Mouse (Mus musculus): Measurements from ENCODE around the gene Sowahc.

Sowahc gene

DNA sequence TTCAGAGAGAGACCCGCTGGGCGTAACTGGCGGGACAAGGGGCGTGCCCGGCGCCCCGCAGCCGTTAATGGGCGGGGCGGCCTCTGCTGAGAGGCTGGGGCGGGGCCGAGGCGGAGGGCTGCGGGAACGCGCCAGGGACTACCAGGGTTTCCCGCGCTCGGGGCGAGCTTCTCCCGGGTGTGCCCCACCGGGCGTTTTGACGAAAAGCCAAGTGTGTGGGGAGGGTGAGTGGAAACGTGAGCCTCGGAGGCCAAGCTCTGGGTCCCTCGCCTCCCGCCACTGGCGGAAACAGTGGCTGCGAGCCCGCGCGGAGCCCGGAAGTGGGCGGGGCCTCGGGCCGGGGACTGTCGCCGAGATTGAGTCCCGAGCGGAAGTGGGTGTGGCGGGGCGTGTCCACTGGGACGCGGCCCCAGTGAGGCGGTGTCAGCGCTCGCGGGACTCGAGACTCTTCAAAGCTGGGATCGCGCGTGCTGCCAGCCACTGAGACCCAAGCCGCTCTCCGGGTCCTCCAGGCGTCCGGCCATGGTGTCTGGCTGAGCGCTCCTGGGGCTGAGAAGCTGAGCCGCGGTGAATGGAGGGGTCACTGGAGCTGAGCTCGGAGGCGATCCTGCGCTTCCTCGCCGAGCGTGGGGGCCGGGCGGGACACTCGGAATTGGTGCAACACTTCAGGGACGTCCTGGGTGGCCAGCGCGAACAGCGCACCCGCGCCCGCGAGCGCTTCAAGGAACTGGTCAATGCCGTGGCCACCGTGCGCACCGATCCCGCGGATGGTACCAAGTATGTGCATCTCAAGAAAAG lies at the start of gene Sowahc, which contains the start of gene Sept10:
Gene Sowahc (plus strand): TSS at position 481 of the 798 bp plus-strand sequence.
Gene Sept10 (minus strand): TSS at position 375 of the 798 bp plus-strand sequence.
- peak; percentile 97 for DNase-seq

DNA sequence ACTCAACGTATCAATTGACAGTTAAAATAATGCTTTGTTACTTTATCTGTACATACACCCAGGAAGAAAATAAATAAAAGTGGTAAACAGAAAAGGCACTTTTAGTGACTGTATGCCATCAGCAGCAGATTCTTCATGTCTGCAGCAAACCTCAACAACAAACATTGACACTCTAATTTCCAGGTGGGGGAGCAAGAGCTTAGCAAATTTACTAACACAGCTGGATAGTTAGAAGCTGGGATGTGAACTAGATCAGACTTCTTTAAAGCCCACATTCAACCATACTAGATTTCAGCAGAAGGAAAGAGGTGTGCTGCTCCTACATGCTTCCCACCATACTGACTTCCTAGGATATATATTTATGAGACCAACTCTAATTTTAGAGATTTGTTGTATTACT lies 49.2 kb upstream of the Sowahc start:
- DNase-seq, result no peak

DNA sequence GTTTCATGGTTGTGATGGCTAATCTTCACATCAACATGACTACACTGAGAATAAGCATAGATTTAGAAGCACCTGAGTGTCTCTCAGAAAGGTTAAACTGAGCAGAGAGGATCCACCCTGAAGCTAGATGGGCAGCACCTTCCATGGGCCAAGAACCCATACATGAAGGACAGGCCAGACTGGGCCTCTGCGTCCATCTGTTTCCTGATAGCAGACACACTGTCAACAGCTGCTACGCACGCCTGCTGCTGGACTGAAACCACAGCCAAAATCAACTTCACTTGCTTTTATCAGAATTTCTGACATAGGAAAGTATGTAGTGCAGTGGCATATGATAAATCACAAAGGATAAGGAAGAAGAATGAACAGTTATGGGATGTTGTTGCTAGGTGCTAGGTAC lies 42.1 kb upstream of the Sowahc start:
- DNase-seq, result no peak

DNA sequence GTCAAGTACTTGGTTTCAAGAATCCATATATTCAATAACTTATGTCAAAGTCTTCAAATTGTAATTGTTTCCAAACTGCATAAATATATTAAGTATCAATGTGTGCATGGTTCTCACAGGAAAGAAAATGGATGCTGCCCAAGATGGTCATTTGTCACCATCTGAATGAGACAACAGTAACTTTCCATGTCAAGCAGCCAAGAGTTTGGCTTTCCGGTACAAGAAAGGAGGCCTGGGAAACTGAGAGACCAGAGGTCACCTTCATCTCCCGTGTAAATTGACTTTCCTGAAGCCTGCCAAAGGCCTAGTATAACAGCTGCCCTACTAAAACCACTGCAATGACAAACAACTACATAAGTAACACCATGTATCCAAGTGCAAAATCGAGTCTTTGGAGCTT lies 39.4 kb upstream of the Sowahc start:
- no peak for DNase-seq

DNA sequence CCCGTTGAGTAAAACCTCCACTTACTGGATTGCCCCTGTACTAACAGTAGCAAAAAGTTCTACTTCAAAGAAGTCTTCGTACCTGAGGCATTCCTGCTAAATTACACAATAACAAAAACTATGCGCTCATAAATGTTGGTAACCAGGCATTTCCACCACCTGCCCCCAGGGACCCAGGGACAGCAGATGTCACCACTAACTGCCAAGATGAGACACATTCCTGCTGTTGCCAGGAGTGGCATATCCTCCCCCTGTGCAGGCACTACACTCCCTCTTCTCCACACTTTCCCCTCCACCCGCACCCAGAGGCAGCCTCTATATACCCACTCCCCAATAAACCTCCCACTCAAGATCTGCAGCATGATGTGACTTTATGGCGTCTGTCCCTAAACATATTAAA lies 26.9 kb upstream of the Sowahc start:
- no peak for DNase-seq

DNA sequence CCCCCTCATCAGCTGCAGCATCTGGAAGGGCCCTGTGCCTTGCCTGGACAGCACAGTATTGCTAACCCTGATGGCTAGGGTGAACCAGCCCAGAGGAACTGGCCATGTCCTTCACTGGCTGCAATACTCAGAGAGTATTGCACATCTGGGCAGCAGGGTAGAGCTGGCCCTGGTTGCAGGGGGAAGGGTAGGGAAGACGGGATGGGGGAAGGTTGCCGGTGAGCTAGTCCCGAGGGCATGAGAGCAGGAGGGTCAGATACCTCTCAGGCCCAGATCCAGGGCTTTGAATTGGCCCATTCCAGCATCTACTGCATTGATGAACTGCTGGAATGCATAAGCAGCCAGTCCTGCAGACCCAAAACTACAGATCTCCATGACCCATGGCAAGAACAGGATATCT lies 25.0 kb upstream of the Sowahc start:
- DNase-seq, result no peak

DNA sequence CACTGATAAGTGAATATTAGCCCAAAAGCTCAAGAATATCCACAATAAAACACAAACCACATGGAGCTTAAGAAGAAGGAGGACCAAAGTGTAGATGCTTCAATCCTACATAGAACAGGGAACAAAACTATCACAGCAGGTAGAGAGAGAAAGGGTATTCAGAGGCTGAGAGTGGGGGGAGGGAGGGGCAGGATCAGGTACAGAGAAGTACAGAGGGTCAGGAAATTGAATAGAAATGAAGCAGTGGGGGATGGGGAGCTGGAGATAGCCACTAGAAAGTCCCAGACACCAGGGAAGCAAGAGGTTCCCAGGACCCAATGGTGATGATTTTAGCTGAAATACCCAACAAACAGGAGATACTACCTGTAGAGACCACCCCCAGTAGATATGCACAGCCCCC lies 21.7 kb upstream of the Sowahc start:
- no peak for DNase-seq

DNA sequence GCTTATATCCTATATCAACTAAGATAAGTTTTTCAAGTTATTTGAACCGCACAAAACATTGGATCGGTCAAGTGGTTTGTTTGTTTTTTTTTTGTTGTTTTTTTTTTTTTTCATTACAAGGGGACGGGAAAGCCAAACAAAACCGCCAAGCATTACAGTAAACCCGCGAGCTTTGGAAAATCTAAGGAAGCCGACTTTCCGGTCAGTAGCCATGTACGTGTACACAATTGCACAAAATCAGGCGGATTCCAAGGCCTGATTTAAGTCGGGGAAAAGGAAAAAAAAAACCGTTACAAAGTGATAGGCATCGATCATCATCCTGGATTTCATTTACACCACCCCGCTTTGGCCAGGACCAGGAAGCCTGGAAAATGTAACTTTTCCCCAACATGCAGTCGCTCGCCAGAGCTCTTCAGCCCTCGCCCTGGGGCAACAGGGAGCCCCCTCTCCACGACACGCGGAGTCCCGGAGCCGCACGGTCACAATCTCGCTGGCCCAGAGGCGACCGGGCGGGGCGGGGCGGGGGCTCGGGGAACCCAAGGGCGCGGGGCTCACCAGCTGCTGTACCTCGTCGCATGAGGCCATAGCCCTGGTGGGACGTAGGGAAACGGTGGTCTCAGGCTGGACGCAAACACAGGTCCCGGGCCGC lies 805 bp upstream of the Sowahc start:
- DNase-seq, result no peak

DNA sequence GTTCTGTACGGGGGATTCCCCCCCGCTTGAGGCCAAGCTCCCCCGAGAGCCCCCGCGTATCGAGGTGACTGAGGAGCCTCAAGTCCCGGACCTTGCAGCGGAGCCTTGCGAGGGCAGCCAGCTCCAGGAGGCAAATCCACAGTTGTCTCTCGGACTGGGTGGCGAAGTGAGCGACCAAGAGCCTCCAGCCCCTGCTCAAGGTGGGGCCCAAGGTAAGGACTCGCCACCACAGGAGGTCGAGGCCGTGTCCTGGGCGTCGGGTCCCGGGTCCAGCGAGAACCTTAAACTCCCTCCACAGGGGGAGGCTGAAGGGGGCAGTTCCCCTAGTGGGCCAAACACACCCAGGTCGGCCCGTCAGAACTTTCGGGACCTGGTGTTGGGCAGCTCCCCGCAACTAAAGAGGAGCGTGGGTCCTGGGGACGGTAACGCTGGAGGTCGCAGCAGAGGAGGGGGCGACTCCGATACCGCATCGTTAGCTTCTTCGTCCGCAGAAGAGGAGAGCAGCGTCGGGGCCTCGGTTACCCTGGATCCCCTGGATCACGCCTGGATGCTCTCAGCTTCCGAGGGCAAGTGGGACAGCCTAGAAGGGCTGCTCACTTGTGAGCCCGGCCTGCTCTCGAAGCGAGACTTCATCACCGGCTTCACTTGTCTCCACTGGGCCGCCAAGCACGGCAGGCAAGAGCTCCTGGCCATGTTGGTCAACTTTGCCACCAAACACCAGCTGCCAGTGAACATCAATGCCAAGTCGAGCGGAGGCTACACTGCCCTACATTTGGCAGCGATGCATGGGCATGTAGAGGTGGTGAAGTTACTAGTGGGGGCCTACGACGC lies 733 bp downstream of the Sowahc start:
- peak; percentile 31 for DNase-seq

DNA sequence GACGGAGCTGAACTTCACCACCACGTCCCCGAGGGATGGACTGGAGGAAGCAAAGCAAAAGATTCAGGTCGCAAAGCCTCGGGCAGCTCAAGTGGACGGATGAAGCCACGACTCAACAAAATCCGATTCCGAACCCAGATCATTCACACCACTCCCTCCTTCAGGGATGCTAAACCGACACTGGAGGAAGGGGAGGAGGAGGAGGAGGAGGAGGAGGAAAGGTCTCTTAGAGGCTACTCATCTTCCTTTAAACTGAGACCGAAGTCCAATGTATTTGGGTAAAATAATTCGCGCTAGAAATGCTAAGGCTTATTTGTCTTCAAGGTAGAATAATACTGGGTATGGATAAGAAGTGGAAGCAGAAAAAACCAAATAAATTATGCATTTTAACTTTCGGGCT lies 1.5 kb downstream of the Sowahc start:
- no peak for DNase-seq

DNA sequence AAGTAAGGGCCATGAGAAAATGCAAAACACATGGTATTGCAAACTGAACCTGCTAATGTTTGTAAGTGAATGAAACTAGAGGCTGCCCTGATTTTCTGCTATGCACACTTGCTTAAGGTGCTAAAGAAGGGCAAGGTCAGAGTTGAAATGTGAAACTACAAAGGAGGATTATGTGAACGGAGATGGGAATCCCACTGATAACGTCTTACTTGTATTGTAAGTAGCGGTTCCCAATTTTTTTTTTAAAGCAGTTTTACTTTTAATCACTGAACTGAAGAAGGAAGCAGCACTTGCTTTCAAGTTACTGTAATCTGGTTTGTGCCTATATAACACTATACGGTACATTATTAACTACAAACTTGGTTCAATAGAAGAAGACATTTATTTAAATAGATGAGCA lies 2.1 kb downstream of the Sowahc start:
- DNase-seq, result no peak

DNA sequence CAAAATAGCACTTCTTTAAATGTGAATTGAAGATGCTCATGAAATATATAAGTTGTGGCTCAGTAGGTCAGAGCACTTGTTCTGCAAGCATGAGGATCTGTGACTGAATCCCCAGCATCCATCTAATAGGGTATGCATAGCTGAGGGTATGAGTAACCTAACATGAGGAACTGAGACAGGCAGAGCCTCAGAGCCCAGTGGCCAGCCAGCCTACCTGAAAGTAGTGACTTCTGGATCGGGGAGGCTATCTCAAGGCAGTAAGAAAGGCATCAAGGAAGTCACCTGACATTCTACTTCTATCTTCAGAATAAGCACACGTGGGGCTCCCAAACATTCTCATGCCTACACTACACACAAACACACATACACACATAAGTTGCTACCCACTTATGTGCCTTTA lies 3.4 kb downstream of the Sowahc start:
- no peak for DNase-seq

DNA sequence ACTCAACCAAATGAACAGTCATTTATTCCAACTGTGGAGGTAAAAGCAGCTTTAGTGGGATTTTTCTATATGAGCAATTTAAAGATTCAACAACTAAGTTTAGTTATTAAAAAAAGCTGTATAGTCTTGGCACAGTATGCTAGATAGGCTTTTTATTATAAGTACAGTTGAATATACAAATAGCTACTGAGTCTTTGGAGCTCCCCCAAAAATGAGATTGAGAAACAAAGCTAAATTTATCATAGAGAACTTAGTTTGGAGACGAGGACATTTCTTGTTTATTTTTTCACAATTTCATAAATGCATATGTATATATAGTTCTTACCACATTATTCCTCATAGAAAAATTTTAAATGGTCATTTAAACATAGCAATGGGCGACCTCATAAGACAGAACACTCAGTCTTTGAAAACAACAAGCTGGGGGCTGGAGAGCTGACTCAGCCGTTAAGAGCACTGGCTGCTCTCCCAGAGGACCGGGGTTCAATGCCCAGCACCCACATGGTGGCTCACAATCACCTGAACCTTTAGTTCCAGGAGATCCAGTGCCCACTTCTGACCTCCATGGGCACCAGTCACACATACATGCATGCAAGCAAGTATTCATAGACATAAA lies 7.6 kb downstream of the Sowahc start:
- no peak for DNase-seq

DNA sequence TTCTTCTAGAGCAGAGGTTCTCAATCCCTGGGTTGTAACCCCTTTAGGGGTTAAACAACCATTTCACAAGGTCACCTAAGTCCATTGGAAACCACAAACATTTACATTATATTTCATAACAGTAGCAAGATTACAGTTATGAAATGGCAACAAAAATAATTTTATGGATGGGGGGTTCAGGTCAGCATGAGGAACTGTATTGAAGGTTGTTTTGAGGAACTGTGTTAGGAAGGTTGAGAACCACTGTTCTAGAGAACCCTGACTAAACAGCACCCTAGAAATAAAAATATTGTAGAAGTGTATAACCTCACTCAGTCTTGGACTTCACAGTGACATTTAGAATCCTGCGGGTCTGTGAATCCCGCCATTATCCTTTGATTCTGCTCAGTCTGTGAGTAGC lies 13.5 kb downstream of the Sowahc start:
- no peak for DNase-seq

DNA sequence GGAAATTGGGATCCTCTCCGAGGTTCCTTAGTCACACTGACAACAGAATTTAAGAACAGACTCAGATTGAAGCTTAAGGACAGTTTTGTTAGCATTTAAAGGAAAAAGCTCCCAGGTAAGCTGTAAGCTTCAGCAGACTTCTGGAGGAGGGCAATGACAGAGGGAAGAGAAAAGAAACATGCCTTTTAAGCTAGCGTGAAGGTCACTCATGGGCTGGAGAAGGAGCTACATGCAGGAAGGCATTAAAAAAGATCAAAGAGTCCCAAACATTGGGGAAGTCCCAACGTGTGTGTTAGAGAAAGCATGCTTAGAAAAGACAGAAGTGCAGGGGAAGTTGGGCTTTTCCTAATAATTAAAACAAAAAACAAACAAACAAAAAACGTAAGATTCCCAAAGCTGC lies 14.1 kb downstream of the Sowahc start:
- DNase-seq, result no peak

DNA sequence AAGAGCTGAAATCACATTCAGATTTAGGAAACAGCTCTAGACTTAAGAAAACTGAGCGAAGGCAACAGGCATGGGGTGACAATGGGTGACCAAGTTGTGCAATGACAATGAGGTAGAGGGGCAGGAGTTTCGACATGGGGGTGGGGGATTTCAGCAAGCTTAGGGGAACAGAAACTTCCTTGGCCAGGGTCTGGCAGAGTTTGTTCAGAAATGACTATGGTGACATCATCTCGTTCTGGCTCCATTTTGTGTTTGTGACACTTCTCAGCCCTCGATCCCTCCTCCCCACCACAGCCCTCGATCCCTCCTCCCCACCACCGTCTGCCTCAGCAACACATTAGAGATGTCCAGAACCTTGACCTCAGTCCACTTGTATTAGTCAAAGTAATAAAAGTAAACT lies 14.7 kb downstream of the Sowahc start:
- DNase-seq, result no peak

DNA sequence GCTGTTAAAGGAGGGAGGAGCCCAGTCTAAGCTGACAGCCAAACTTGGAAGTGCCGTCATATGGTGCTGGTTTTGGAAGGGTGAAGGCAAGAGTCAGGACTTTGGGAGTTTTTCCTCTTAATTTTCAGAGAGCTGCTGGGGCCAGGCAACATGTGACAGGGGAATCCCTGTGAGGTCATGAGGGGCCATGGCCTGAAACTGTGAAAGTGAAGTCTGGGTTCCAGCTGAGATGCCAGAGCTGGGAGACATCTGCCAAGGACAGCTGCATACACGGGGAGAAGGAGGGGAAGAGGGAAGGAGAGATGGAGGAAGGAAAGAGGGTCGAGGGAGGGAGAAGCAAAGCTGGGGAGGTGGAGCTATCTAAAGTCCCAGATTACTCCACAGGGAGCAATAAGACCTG lies 16.0 kb downstream of the Sowahc start:
- DNase-seq, result no peak

DNA sequence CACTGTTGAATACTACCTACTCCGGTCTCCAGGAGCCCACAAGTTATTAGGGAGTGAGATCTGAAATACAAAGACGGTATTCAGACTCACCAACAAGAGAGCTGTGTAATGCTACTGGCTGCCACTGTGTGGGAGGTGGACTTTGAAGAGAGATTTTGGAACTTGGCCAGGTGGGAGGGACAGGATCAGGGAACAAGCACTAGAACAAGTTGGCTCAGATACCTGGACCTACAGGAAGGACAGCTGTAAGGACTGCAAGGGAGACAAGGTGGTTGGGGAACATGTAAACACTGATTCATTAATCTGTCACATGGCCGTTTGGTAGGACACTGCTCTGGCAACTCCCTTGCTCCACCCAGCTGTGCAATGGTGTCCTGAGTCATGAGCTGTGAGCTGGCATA lies 19.4 kb downstream of the Sowahc start:
- no peak for DNase-seq

DNA sequence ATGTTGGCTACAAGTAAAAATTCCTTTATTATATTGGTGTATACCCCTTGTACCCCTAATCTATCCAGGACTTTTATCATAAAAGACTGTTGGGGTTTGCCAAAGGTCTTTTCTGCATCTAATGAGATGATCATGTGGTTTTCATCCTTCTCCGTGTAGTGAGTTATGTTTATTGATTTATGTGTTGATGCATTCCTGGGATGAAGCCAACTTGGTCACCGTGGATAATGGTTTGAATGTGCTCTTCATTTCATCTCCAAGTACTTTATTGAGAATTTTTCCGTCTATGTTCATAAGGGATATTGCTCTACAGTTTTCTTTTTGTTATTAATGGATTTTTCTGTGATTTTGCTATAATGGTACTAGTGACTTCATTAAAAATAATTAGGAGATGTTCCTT lies 27.8 kb downstream of the Sowahc start:
- DNase-seq, result no peak

DNA sequence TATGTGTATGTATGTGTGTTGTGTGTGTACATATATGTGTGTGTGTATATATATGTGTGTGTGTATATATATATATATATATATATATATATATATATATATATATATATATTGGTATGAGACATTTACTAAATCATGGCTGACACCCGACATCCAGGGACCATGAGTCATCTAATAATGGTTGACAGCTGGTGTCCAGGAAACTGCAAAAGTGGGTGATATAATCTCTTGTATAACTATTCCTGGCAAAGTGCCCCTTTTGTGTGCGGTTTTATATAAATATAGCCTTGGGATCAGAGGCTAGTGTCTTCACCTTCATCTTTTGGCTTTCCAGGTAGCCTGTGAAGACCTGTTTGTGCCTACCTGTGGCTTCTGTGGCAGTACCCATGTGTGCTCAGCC lies 28.9 kb downstream of the Sowahc start:
- no peak for DNase-seq

DNA sequence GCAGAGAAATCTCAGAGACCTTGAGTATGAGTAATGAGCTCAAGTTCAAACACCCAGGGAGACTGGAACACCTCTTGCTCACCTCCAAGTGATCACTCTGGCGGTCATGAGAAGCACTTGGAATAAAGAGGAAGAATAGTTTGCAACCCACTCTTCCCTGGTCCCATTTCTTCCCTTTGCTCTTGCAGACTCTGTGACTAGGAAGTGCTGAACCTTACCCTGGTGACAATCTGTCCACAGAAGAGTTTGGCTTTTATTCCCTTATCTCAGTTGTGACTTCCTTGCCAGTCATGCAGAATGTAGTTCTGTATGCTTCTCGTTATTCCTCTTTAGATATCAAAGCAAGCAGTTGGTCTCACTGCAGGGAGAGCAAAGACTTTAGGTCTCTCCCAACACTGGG lies 30.2 kb downstream of the Sowahc start:
- no peak for DNase-seq

DNA sequence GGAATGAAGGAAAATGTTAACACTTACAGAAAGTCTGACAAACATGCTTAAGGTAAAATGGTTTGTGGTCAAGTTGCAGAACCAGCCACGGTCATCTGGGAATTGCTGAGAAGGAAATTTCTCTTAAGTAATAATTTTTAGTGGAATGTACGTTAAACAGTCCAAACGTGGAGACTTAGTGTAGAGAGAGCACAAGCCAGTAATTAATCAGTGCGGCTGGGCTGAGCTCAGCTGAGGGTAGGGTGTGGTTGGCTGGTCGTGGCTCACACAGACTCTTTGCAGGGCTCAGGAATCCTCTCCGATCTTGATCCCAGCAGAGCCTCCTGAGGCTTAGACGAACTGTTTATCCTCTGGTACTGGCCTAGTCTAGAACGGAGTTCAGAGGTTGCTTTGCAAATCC lies 30.6 kb downstream of the Sowahc start:
- DNase-seq, result no peak

DNA sequence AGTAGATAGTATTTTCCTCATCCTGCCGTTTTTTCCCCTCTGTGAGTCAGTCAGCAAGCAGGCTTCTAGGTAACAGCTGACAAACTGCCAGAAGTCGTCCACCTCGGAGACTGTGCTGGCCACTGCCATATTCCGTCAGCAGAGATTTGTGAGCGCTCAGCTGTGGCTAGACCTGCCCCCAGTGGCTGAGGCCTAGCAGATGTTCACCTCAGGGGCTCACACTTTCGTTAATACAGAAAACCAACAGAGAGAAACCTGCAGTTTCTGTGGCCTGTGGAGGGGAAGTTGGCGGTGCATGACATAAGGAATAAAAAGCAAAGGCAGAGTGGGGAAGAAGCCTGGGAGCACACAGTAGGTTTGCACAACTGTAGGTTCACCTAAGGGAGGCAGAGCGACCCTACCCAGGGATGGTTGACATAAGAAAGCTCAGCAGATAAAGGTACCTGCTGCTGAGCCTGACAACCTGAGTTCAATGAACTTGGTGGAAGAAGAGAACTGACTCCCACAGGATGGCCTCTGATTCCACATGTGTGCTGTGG lies 31.9 kb downstream of the Sowahc start:
- no peak for DNase-seq

All from right cerebral cortex, postnatal 4 days (tissue).